Mouse (Mus musculus): Measurements from ENCODE around the gene Fam8a1. TPM values are rescaled to one million over a fixed set of nuclear protein-coding genes. Genes with fewer than 3 reads are reported as not detected.

Fam8a1 gene
- total and polyA plus RNA-seq, 3 experiments, result 8.4 to 16.5 TPM; not detected in 1

GRCm38 (mm10) chr13:46670514-46670913 is 1.2 kb downstream of the Fam8a1 start:
- Histone ChIP-seq H3K4me1 (ENCODE audit: control insufficient read depth in 1 of 2, insufficient read depth in 2 of 2, low read length in 2 of 2) (peaks cover 0 to 10% of the 10 kb centered on the region in 2 experiments), H3K79me2 (ENCODE audit: control insufficient read depth, insufficient read depth, low read length, poor library complexity) (peaks cover 9% of the 10 kb centered on the region), H3K36me3 (ENCODE audit: control insufficient read depth in 1 of 2, insufficient read depth in 2 of 2, low read length in 2 of 2) (peaks cover 11 to 13% of the 10 kb centered on the region in 2 experiments), H3K9me3 (replicated peaks; ENCODE audit: insufficient read depth, low read length) (no peaks in the 10 kb centered on the region), H3K27me3 (ENCODE audit: control insufficient read depth in 1 of 2, insufficient read depth in 2 of 2, low read length in 2 of 2) (peaks cover 0 to 4% of the 10 kb centered on the region in 2 experiments; a peak in 1 of 4 replicates), H3K27ac (ENCODE audit: control insufficient read depth, low read depth, low read length) (peak overlapping the region; percentile 12; the same call in 1 of the 2 replicates), H3K4me3 (ENCODE audit: control insufficient read depth in 1 of 2, insufficient read depth in 1 of 2, low read depth in 2 of 2, low read length in 2 of 2) (peak overlapping the region; percentile 56 to 64), H3K9ac (ENCODE audit: control insufficient read depth, low read depth, low read length, poor library complexity, severe bottlenecking) (peak overlapping the region; percentile 93)
- peak; percentile 50 for DNase-seq (ENCODE audit: low read depth, low spot score)
- TF ChIP-seq NRF1 (IDR thresholded peaks at IDR 0.05; ENCODE audit: insufficient read depth, low read depth, low read length, poor library complexity, severe bottlenecking) (no peak), MAX (IDR thresholded peaks at IDR 0.05; ENCODE audit: low read length) (no peak), BHLHE40 (IDR thresholded peaks at IDR 0.05; ENCODE audit: borderline replicate concordance, low read depth, low read length) (no peak), CHD1 (IDR thresholded peaks at IDR 0.05; ENCODE audit: low read depth, low read length) (no peak), CTCF (IDR thresholded peaks at IDR 0.05 in 2 of 3, conservative IDR thresholded peaks at IDR 0.05 in 1 of 3; ENCODE audit: control insufficient read depth in 1 of 3, insufficient read depth in 1 of 3, low read depth in 2 of 3, low read length in 3 of 3, poor library complexity in 1 of 3, severe bottlenecking in 1 of 3) (no peak)

GRCm38 (mm10) chr13:46674601-46675000 is 5.3 kb downstream of the Fam8a1 start:
- Histone ChIP-seq H3K9me3 (replicated peaks; ENCODE audit: insufficient read depth, low read length) (no peaks in the 10 kb centered on the region), H3K9ac (ENCODE audit: control insufficient read depth, low read depth, low read length, poor library complexity, severe bottlenecking) (no peak overlapping the region), H3K27me3 (ENCODE audit: control insufficient read depth in 1 of 2, insufficient read depth in 2 of 2, low read length in 2 of 2) (no peaks in the 10 kb centered on the region), H3K27ac (ENCODE audit: control insufficient read depth, low read depth, low read length) (no peak overlapping the region), H3K36me3 (ENCODE audit: control insufficient read depth in 1 of 2, insufficient read depth in 2 of 2, low read length in 2 of 2) (peaks cover 14 to 32% of the 10 kb centered on the region in 2 experiments), H3K4me3 (ENCODE audit: control insufficient read depth in 1 of 2, insufficient read depth in 1 of 2, low read depth in 2 of 2, low read length in 2 of 2) (no peak overlapping the region), H3K79me2 (ENCODE audit: control insufficient read depth, insufficient read depth, low read length, poor library complexity) (peaks cover 8% of the 10 kb centered on the region), H3K4me1 (ENCODE audit: control insufficient read depth in 1 of 2, insufficient read depth in 2 of 2, low read length in 2 of 2) (peaks cover 0 to 7% of the 10 kb centered on the region in 2 experiments)
- TF ChIP-seq MYC (IDR thresholded peaks at IDR 0.05; ENCODE audit: low read depth, low read length) (no peak), POLR2AphosphoS2 (IDR thresholded peaks at IDR 0.05; ENCODE audit: low read length) (peak; percentile 32; the same call in 1 of the 2 replicates)
- DNase-seq (ENCODE audit: low read depth, low spot score), result no peak

GRCm38 (mm10) chr13:46677721-46678120 is 8.4 kb downstream of the Fam8a1 start:
- peak; percentile 55 for DNase-seq (ENCODE audit: low read depth, low spot score)
- H3K79me2 ChIP-seq (ENCODE audit: control insufficient read depth, insufficient read depth, low read length, poor library complexity), result peaks cover 3% of the 10 kb centered on the region; the same call in 1 of the 2 replicates
- no peaks in the 10 kb centered on the region; a peak in 1 of 4 replicates for H3K4me1 ChIP-seq (ENCODE audit: control insufficient read depth in 1 of 2, insufficient read depth in 2 of 2, low read length in 2 of 2)
- H3K4me3 ChIP-seq (ENCODE audit: control insufficient read depth in 1 of 2, insufficient read depth in 1 of 2, low read depth in 2 of 2, low read length in 2 of 2), result no peak overlapping the region
- no peaks in the 10 kb centered on the region for H3K9me3 ChIP-seq (replicated peaks; ENCODE audit: insufficient read depth, low read length)
- H3K27ac ChIP-seq (ENCODE audit: control insufficient read depth, low read depth, low read length), result no peak overlapping the region
- TF ChIP-seq BHLHE40 (IDR thresholded peaks at IDR 0.05; ENCODE audit: borderline replicate concordance, low read depth, low read length), result no peak
- 0 out of 2 replicates have a peak, but pooled peaks have one; percentile 24 for TF ChIP-seq TBP (IDR thresholded peaks at IDR 0.05; ENCODE audit: low read depth, low read length)
- TF ChIP-seq MAX (IDR thresholded peaks at IDR 0.05; ENCODE audit: low read length), result no peak
- TF ChIP-seq NRF1 (IDR thresholded peaks at IDR 0.05; ENCODE audit: insufficient read depth, low read depth, low read length, poor library complexity, severe bottlenecking), result no peak
- TF ChIP-seq MYC (IDR thresholded peaks at IDR 0.05; ENCODE audit: low read depth, low read length), result 0 out of 2 replicates have a peak, but pooled peaks have one; percentile 38
- no peak for TF ChIP-seq POLR2AphosphoS5 (IDR thresholded peaks at IDR 0.05; ENCODE audit: borderline replicate concordance, low read depth, low read length)
- no peak for TF ChIP-seq CTCF (IDR thresholded peaks at IDR 0.05 in 2 of 3, conservative IDR thresholded peaks at IDR 0.05 in 1 of 3; ENCODE audit: control insufficient read depth in 1 of 3, insufficient read depth in 1 of 3, low read depth in 2 of 3, low read length in 3 of 3, poor library complexity in 1 of 3, severe bottlenecking in 1 of 3)
- TF ChIP-seq GATA1 (IDR thresholded peaks at IDR 0.05; ENCODE audit: low read depth, low read length), result no peak
- no peak for TF ChIP-seq RAD21 (IDR thresholded peaks at IDR 0.05; ENCODE audit: low read depth, low read length)
- no peak for TF ChIP-seq ZC3H11A (IDR thresholded peaks at IDR 0.05; ENCODE audit: low read depth, low read length)
- TF ChIP-seq NELFE (IDR thresholded peaks at IDR 0.05; ENCODE audit: low read depth, low read length), result no peak
- no peak overlapping the region for H3K9ac ChIP-seq (ENCODE audit: control insufficient read depth, low read depth, low read length, poor library complexity, severe bottlenecking)
- no peaks in the 10 kb centered on the region for H3K27me3 ChIP-seq (ENCODE audit: control insufficient read depth in 1 of 2, insufficient read depth in 2 of 2, low read length in 2 of 2)
- peaks cover 11 to 51% of the 10 kb centered on the region in 2 experiments for H3K36me3 ChIP-seq (ENCODE audit: control insufficient read depth in 1 of 2, insufficient read depth in 2 of 2, low read length in 2 of 2)

All from MEL (cell line).